Mouse (Mus musculus) gonadal fat pad, adult 2 months (tissue): Measurements from ENCODE around the gene Prph2. TPM values are rescaled to one million over a fixed set of nuclear protein-coding genes. Genes with fewer than 3 reads are reported as not detected.
A peak's percentile ranks its signal among the peaks of the same experiment; 100 is the strongest.

ENCODE experiments used
- DNase-seq: peaks from one replicate; pipeline ENCODE4 v3.0.0-alpha.2; 2012; ENCODE audit warnings: low read depth
- polyA plus RNA-seq: library from polyadenylated mRNA; depleted of rRNA; stranded (reverse); fragments of >200 nt; gene quantifications from 2 replicates; pipeline ENCODE4 v1.2.3, GENCODE M21; 2012; rRNA removed

Gene Prph2
- not detected in 2 replicates for polyA plus RNA-seq

DNA sequence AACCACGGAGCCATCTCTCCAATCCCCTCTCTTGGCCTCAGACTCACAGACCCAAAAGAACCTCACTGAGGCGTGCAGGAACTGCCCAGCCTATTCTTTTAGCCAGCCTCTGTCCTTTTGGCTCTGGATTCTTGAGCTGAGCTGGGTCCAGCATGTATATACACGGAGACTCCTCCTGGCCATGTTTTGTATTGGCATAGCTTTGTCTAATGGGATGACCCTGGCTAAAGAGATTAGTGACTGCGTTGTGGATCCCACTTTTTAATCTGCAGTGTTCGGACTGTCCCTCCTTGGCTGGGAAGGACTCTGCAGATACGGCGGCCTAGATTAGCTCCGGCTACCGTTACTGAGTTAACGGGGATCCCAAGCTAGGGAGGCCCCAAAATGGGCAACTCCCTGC lies at the start of gene Prph2:
TSS of gene Prph2 (plus strand) at position 274 of the 400 bp plus-strand sequence.
- DNase-seq: no peak

DNA sequence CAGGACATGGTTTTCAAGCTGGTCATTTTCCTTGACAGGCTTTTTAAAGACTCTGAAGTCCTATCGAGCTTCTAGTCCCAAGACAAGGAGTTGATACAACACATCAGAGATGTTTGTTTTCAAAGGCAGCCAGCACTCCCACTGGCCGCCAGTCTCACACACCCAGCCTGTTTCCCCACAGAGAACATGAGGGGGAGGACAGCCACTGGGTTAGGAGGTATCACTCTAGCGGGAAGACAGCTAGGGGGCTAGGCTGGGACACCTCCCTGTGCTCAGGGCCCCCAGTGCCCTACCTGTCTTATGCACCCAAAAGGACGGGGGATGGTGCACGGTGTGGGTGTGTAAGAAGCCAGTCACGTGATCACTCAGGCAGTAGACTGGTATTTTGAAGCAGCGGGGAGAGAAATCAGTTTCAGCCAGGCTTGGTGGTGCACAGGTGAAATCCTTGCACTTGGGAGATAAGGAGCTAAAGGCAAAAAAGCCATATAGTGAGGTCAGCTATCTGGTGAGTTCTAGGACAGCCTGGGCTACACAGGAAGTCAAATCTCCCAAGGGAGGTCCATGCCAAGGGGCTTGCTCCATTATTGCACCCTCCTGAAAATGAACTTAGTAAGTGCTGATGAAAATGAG lies 45.6 kb upstream of the Prph2 start:
- no peak for DNase-seq

DNA sequence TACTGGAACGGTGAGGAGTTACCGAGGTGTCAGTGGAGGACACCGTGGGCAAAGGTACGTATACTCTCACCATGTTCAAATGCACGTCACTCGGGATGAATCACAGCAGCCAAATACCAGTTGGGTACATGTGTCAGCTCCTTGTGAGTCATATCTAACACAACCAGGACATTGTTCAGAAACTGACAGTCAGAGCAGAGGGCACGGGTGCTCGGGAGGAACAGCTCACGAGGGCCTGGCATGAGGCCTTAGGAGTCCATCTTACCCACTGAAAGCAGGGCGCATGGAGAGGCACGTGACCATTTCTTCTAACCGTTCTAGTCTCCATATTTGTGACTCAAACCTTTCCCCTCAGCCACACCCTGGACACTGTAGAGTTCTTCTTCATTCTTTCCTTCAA lies 43.4 kb upstream of the Prph2 start:
- DNase-seq: no peak

DNA sequence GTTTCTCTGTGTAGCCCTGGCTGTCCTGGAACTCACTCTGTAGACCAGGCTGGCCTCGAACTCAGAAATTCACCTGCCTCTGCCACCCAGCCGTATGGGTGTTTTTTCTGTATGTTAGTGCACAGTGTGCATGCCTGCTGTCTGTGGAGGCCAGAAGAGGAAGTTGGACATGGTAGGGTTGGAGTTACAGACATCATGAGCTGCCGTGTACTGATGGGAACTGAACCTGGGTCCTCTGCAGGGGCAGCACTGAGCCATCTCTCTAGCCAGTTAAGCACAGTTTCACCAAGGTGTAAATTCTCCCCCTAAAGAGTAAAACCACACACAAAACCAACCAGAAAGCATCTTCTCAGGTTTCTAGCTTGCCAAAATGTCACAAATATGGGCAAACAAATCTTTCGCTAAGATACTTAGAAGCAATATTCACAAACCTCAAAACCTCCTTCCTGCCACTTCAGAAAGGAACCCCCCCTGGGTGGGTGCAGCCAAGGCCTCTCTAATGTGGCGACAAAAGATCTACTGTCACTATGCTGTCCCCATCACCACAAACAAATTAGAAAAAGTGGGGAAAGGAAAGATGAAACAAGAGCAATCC lies 40.0 kb upstream of the Prph2 start:
- DNase-seq: no peak

DNA sequence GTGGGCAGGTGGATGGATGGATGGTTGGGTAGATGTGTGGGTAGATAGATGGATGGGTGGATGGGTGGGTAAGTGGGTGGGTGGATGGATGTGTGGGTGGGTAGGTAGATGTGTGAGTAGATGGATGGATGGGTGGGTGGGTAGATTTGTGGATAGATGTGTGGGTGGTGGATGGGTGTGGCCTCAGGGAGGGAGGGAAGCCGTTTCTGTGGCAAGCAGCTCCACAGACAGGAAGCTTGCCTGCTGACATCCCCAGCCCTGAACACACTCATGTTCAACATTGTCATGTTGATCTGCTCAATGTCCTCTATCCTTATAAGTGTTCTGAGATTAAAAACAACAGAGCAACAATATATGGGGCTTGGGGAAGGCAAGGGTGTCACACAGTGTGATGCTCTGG lies 39.3 kb upstream of the Prph2 start:
- no peak for DNase-seq

DNA sequence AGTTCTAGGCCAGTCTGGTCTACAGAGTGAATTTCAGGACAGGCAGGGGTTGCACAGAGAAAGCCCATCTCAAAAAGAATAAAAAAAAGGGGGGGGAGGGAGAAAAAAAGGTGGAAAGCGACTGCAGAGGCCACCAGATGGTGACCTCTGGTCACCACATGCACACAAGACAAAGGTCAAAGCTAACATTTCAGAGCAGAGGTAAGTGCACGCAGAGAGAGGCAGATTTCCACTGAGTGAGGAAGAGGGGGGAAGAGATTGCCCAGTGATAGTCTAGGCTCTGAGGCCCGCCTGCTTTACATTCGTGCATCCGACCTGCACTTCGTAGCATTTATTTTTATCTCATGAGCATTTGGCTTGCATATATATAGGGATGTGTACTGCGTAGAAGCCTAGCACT lies 37.5 kb upstream of the Prph2 start:
- DNase-seq: no peak

DNA sequence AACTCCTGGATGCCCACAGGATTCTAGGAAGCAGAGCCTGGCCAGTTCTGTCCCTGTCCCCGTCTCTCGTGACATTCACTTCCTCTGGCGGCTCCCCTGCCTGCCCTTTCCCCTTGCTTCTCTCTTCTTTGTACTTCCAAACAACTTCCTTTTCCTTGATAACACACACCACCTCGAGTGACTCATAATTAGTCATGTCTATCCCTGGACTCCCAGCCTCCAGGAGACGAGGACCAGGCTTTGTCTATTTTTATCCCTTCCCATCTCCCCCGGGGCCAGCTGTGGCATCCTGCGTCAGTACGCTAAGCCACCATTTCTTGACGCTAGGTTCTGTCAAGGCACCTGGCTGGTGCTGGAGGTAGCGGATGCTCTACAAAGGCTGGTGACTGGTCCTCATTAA lies 36.1 kb upstream of the Prph2 start:
- no peak for DNase-seq

DNA sequence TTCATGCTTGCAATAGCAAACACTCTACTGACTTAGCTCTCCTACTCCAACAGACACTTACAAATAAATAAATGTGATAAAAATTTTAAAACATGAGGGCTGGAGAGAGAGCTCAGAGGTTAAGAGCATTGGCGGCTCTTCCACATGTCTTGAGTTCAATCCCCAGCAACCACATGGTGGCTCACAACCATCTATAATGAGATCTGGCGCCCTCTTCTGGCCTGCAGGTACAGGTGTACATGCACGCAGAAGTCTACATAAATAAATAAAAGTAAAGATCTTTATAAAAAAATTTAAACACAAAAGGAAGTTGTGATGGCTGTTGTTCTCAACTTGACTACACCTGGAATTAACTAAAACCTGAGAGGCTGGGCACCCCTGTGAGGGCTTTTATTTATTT lies 34.6 kb upstream of the Prph2 start:
- no peak for DNase-seq

DNA sequence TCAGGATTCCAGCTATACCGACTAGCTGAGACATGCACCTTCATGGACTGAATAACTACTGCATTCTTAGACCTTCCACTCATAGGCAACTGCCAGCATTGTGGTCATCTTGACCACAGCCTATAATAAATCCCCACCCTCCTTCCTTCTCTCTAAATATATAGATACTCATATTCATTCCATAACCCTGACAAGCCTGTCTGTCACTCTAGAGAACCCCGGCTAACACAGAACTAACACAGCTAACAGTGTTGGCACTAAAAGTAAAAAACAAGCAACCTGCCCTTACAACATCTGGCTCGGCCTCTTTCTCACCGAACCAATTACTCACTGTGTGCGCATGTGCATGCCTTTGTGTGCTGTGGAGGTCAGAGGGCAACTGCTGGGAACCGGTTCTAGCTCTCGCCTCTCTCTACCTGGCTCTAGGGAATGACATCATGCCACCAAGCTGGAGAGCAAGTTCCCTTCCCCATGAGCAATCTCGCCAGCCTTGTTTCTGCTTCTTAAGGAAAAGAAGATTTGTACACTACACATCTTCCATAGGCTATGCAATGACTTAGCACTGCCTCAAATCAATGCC lies 33.8 kb upstream of the Prph2 start:
- DNase-seq: no peak

DNA sequence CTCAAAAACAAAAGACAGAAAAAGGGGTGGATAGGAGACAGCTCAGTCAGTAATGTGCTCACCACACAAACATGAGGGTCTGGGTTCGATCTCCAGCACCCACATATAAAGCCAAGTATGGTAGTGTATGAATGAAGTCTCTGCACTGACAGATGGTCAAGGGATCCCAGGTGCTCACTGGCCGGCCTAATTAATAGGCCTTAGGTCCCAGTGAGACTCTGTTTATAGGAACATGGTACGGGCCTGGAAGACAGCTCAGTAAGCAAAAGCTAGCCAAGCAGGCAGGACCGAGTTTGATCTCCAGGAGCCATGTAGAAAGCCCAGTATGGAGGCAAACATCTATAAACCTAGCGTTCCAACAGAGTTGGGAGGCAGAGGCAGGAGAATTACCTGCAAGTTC lies 33.2 kb upstream of the Prph2 start:
- no peak for DNase-seq

DNA sequence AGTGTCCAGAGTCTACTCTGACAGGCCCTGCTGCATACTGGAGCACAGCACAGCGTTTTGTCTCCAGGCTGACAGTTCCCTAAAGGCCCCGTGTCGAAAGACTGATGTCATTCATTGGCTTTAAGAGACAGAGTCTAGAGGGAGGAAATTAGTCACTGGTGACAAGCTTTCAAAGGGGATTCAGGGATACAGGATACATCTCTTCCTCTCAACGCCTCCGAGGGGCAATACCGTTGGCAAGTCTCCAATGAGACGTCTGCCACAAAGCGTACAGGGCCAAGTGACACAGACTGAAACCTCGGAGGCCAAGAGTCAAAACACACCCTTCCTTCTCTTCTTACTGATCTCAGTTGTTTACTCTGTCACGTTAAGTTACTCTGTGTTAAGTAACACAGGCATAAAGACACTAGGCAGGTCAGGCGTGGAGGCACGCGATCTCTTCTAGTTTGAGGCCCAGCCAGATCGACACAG lies 30.4 kb upstream of the Prph2 start:
- DNase-seq: no peak

DNA sequence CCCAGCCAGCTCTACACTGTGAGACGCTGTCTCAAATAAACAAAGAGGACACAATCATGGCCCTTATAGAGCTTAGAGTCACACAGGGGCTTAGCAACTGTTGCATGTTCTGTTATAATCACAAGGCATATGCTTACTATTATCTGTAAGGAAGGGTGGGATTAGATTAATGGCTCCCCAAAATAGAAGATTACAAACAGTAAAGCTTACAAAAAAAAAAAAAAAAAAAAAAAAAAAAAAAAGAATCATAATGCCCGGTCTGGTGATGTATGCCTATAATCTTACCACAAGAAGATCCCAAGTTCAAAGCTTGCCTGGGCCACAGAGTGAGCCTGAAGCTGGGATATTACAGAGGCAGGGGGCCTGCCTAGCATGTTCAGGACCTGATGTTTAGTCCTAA lies 29.9 kb upstream of the Prph2 start:
- DNase-seq: no peak

DNA sequence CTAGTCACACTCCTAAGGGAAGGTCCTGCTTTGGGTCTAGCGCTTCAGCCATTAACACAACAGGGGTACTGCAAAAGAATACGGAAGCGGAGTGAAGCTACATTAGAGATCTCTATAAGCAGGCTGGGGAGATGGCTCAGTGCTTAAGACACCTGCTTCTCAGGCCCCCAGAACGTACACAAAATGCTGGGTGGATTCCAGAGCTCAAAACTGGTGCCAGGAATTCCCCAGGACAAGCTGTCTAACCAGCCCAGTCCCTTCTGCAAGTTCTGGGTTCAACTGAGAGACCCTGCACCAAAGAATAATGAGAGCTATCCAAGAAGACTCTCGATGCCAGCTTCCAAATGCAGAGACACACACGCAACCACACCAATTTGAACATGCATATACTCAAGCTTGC lies 28.5 kb upstream of the Prph2 start:
- no peak for DNase-seq

DNA sequence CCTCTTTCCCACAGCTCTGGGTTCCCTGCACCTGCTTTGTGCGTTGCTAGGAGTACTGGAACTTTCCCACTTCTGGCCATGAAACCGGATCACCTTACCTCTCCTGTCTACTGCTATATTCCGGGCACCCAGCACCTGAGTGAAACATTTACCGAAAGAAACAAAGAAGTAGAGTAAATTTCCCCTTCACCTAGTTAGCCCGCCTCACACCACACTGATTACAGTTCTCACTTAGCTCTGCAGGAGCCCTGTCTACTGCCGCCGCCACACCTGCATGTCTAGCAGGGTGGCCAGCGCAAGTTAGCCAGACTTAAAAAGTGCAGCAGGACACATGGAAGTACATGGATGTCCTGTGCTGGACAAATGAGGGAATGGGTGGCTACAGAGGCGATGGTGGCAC lies 27.2 kb upstream of the Prph2 start:
- DNase-seq: no peak

DNA sequence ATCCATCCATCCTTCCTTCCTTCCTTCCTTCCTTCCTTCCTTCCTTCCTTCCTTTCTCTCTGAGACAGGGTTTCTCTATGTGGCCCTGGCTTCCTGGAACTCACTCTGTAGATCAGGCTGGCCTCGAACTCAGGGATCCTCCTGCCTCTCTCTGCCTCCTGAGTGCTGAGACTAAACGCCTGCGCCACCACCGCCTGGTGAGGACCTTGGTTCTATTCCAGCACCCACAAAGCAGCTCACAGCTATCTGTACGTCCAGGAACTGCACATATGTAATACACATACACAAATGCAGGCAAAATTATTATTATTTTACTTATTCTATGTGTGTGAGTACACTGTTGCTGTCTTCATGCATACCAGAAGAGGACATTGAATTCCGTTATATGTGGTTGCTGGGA lies 25.5 kb upstream of the Prph2 start:
- DNase-seq: no peak

DNA sequence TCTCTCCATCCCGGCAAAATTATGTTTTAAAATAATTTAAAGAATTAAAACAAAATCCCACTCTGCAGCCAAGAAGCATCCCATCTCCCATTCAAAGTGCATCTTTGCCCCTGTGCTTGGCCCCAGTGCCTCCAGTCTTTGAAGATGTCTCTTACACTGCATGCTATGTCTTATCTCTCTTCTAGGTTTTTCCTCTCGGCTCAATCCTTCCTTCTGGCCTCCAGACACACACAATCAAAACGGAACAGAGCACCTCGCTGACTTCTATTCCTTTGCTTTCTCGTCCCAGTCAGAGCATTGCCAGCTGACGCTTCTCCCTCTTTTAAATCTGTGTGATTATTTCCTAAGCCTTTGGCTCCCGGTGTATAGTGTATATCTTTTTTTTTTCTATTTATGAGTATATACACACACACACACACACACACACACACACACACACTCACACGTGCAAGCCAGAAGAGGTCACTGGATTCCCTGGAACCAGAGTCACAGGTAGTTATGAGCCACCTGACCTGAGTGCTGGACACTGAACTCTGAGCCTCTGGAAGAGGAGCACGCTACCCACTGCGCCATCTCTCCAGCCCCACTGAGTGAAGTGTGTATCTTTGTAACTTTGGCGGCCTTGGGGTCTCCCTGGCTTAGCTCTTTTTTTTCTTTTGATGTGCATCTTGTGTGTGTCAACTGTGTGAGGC lies 24.9 kb upstream of the Prph2 start:
- no peak for DNase-seq

DNA sequence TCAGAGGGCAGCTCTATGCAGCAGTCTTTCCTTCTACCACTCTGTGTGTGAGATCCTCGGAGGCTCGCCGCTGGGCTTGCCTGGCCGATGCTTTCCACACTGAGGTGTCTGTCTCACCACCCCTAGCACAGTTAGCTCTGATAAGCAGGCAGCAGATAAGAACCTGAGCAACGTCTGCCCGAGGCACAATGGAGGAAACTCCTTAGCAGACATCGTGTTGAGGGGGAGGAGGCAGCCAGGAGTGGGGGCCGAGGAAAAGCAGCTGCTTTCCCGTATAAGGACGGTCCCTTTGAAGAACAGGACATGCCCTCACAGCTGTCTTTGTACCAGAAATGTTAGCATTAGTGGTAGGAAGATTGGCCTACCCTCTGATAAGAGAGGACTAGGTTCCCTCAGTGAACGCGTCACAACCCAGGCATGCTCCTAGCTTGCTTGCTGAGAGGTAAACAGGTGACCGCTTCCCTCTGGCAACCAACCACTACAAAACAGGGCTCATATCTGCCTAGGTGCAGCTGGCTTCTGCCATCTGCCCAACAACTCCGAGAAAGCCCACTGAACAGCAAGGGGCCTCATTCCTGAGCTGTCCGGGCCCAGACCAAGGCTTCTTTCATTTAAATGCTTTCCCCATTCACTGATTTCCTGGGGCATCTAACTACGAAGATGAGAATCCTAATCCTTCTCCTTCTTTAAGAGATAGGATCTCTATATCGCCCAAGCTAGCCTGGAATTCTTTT lies 24.2 kb upstream of the Prph2 start:
- DNase-seq: no peak

DNA sequence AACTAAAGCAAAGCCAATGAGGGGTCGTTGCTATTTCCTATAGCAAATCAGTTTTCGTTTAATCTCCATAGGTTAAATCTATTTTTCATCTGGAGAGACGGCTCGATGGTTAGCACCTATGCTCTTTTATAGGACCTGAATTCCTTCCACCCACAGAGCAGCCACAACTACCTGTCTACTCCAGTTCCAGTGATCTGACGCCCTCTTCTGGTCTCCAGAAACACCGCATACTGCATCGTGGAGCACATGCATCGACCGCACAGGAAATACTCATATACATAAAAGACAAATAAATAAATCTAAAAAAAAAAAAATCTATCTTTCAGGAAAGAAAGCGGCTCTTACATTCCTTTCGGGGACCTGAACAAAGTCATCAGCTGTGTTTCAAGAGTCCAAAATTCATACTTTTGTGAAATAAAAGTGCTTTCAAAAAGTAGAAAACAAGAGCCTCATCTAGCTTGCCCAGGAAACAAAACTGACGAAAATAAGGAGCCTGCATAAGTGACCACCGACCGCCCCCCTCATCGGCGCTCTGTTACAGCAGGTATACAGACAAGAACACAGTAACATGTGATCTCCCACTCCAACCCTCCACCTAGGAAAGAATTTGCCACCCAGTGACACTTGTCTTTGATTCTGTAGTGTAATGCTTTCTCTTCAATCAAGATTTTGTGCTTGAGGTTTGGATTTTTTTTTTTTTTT lies 21.6 kb upstream of the Prph2 start:
- DNase-seq: no peak

DNA sequence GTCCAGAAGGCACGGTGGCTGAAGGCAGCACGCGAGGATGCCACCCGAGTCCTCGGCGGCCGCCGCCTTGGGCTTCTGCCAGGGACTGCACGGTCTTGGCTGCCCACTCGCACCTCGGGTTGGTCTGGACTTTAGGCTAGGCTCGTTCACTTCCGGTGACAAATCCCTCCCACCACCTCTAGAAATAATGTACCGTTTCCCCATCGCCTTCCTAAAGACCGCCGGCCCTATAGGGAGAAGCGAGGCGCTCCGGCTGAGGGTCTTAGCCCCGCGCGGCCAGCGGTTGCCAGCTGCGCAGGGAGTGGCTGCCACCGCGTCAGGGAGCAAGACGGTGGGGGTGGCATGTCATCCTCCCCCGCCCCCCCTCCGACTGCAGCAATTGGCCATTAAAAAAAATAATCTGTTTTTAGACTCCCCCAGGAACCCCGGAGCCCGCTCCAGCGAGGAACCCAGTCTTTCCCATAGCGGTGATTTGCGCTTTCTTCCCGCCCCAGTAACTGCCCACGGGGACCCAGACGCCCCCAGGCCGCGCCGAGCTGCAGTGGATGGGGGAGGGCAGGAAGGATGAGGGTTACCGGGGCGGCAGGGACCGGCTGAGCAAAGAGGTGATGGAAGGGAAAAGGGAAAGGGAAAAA lies 20.7 kb upstream of the Prph2 start:
- no peak for DNase-seq

DNA sequence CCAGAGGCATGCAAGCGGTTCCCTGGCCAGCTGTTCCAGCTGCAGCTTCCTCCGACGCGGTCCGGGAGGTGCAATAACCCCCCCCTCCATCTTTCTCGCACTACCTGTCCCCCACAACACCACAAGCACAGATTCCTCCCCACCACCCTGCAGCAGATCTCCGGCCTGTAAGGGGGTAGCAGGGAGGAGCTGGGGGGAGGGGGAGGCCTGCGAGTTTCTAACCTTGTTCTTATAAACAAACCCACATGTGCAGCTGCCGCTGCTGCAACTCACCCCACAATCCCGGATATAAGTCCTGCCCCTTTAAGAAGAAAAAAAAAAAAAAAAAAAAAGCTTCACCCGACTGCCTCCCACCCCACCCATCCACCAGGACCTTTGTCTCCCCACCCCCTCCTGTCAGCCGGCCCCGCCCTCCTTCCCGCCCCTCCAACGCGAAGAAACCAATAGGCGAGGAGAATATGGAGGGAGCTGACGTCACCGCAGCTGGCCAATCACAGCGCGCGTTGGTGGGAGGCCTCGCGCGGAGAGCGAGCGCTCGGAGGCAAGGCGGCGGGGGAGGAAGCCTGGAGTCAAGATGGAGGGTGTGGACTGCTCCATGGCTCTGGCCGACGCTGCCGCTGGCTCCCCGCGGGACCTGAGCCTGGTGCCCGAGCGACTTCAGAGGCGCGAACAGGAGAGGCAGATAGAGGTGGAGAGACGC lies 20.0 kb upstream of the Prph2 start, which contains the start of gene Tbcc:
TSS of gene Tbcc (plus strand) at position 569 of the 700 bp plus-strand sequence.
- peak; percentile 59 for DNase-seq
